Mouse (Mus musculus): ENCODE measurements around the gene Hrk.

GRCm38 (mm10) chr5:118145999-118146679, 18.3 kb upstream of the Hrk start:
- TF ChIP-seq CTCF (IDR thresholded peaks at IDR 0.05) (no peak), EP300 (IDR thresholded peaks at IDR 0.05) (no peak)

Measured in lung, postnatal 0 days (tissue).